Mouse (Mus musculus): Measurements from ENCODE around the gene Rcn1.

- no peak for TF ChIP-seq POLR2A (IDR thresholded peaks at IDR 0.05; ENCODE audit: low read depth, low read length)
- TF ChIP-seq CTCF (IDR thresholded peaks at IDR 0.05; ENCODE audit: extremely low read depth, insufficient read length, insufficient replicate concordance, low read depth, low read length), result no peak
These were observed 39.4 kb upstream of the Rcn1 start for GRCm38 (mm10) chr2:105438525-105438924.
